Mouse (Mus musculus): ENCODE results near the gene Gm20431. TPM values are rescaled to one million over a fixed set of nuclear protein-coding genes. Genes with fewer than 3 reads are reported as not detected.

The Gm20431 gene
- total RNA-seq, 4 experiments from 2014 or later = 35.0 to 46.6 (median 40.9) TPM

DNA sequence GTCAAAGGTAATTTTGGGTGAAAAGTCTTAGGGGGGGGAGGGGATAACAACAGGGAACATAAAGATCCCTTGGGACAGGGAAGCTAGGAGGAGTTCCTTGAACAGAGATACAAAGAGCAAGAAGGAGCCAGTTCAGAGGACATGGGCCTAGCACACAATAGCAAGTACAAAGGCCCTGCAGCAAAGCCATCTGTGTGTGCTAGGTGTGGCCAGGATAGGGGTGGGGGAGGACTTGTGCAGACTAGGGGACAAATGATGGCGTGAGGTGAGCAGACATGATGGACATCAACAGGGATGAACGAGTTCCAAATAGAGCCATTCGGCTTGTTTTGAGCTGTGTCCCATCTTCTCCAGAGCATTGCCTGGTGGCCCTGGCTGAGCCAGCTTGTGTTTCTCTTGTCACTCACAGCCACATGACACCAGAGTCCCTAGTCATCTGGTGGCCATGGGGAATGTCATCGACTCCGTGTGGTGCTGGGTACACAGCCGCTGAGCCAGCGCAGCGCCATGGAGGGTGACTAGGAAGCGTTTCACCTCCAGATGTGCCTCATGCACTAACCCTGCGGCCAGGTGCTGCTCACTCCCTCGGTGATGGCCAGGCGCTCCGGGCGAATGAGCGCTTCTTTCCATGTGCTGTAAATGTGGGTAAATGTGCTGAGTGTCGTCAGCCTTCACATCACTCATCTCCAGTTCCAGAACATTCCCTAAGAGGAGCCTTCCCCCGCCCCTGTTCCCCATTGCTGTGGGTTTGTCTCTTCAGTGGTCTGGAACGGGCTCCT lies 89.7 kb downstream of the Gm20431 start:
- DNase-seq (ENCODE audit: low spot score in 2 of 2) = no peak

DNA sequence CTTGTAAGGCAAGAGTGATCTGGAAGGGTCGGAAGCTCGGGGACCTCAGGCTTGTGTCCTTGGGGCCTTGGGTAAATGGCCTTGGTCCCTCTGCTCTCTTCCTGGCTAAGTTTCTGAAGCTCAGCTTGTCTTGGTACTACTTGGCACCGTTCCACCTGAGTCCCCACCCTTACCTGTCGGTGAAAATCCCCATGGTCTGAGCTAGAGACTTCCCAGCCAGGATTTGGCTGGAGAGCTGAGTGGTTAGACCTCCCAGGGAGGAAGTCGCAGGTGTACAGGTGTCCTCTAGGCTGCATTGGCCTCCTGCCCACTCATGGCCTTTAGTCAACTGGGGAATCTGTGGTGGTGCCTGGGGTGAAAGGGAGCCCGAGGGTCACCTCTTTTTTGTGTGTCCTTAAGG lies 90.5 kb downstream of the Gm20431 start:
- no peak for DNase-seq (ENCODE audit: low spot score in 2 of 2)

GRCm38 (mm10) chr2:167569934-167570651 lies 91.2 kb downstream of the Gm20431 start:
- DNase-seq (ENCODE audit: low spot score in 2 of 2) = peak in 1 of 2 experiments; percentile 20

DNA sequence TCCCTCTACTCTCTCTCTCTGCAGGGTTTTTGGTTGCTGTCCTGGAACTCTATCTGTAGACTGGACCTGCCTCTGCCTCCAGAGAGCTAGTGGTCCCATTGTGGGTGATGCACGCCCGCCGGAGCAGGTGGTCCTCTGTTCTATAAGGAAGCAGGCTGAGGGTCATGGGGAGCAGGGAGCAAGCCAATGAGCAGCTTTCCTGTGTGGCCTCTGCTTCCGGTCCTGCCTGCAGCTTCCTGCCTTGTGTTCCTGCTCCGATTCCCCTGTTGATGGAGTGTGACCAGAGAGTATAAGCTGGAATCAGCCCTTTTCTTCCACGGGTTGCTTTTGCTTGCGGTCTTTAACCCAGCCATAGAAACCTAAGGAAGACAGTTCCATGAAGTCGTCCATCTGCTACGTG lies 93.2 kb downstream of the Gm20431 start:
- DNase-seq (ENCODE audit: low spot score in 2 of 2) = no peak

DNA sequence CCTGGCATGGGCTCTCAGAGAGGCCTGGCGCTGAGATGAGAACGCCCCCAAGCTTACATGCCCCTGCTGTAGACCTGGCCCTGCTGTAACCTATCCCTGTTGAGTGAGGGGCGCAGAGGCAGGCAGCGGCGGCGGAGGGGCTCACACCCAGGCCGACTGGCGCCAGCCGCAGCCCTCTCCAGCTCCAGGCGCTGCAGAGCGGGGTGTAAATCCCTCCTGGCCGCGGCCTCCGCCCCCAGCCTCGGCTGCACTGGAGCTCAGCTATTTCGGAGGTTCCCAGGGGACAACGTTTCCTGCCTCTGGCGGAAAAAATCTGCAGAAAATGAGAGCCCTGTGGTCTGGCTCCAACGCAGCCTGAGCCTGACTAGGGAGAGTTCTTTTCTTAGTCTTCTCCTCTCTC lies 95.6 kb downstream of the Gm20431 start:
- DNase-seq (ENCODE audit: low spot score in 2 of 2) = no peak

DNA sequence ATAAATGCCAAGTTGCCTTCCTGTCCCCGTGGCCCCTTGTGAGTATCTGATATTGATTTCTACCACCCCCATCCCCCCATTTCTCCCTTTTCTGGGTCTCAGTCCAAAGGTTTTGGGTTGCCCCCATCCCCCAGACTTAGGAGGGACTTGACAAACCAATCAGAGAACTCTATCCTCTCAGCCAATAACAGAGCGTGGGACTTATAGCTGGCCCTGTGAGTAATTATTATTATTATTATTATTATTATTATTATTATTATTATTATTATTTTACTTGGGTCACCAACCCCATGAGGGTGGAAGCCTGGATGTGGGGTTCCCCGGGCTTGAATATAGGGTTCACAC lies 96.0 kb downstream of the Gm20431 start:
- DNase-seq (ENCODE audit: low spot score in 2 of 2) = no peak

- no peak for DNase-seq (ENCODE audit: low spot score in 2 of 2)
Observed at GRCm38 (mm10) chr2:167564551-167565311, 96.6 kb downstream of the Gm20431 start.

GRCm38 (mm10) chr2:167563703-167564102 lies 97.6 kb downstream of the Gm20431 start:
- DNase-seq (ENCODE audit: low spot score in 2 of 2) = no peak

DNA sequence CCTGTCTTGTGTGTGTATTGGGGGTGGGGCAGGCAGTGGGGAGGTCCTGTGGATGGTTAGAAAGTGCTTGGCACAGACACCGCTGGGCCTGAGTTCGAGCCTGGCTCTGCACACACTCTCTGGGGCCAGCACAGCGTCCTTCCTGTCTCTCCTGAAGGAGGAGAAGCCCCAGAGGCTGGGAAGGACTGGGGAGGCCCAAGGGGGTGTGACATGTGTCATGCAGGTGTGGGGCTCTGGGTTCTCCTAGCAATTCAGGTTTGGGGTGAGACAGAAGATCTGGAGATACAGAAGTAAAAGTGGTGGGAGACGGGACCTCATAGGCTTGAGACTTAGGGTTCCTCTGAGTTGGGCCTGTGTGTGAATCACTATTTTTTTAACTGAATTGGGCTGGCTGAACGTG lies 98.3 kb downstream of the Gm20431 start:
- DNase-seq (ENCODE audit: low spot score in 2 of 2) = no peak

DNA sequence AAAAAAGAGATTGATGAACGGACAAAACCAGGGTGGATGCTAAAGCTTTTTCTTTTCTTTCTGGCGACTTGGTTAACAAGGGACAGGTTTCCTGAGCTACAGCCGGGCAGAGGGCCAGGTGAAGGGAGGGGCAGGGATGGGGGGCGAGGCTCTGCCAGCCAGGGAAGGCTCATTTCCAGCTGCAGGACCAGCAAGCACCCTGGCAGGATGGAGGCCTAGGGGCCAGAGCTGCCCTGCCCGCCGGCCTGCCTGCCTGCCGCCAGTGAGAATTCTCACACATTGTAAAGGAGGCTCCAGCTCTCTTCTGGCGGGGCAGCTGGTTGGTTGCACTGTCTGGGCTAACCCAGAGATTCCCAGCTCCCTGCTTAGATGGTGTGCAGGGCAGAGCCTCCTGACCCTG lies 99.2 kb downstream of the Gm20431 start:
- DNase-seq (ENCODE audit: low spot score in 2 of 2) = no peak

DNA sequence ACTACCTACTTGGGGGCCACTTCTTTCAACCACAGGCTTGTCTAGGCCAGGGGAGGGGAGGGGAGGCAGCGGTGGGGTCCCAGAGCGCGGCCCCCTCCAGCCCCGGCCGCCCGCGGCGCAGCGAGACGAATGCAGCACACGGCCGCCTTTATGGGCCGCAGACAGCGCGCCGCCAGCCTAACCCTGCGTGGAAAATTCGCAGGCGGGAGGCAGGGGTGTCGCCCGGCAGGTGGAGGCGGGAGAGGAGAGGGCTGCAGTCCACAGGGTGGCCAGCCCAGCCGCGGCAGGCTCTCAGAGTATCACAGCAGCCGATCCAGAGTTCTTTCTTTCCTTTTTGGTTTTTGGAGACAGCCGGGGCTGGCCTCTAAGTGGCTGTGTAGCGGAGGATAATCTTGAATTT lies 101.9 kb downstream of the Gm20431 start:
- no peak for DNase-seq (ENCODE audit: low spot score in 2 of 2)

Small RNA genes within 50 kb of the gene (microRNA-seq; reads per million reads assigned to microRNA genes)
- 0 reads per million in 2 experiments for gene Gm22355

Other genes starting within 250 kb of the Gm20431 start
- gene Slc9a8, start 239.8 kb downstream of the Gm20431 start, total RNA-seq (2022) = 10 to 100 TPM; 31.5 to 39.0 (median 35.7) TPM
- gene Rnf114, start 168.9 kb downstream of the Gm20431 start, total RNA-seq (2022) = 10 to 100 TPM; 52.1 to 56.4 (median 52.9) TPM
- gene Spata2, start 168.6 kb downstream of the Gm20431 start, total RNA-seq (2022) = 10 to 100 TPM; 70.1 to 86.1 (median 77.0) TPM
- gene Snai1, start 123.3 kb downstream of the Gm20431 start, total RNA-seq (2022) = 1 to 10 TPM in 1 of 4 experiments, under 1 TPM in 3; 0.28 to 1.1 (median 0.53) TPM
- gene Ube2v1, start 29.4 kb downstream of the Gm20431 start, total RNA-seq (2022) = 100 to 1,000 TPM; 196 to 224 (median 216) TPM
- 10 to 100 TPM; 21.3 to 37.2 (median 25.6) TPM for gene Cebpb, start 27.4 kb upstream of the Gm20431 start, total RNA-seq (2022)
- 10 to 100 TPM; 44.5 to 47.5 (median 46.8) TPM for gene Tmem189, start 28.3 kb upstream of the Gm20431 start, total RNA-seq (2022)

All from layer of hippocampus, adult 8-10 months (tissue).